Mouse (Mus musculus) heart, embryonic 14.5 days (tissue): ENCODE measurements around the gene Gemin2. TPM values are rescaled to one million over a fixed set of nuclear protein-coding genes. Genes with fewer than 3 reads are reported as not detected.
A peak's percentile ranks its signal among the peaks of the same experiment; 100 is the strongest.

Experiments
- ATAC-seq: fragments of 200-750 bp; cut with Nextera tagmentation; 2 replicates; pipeline ENCODE4 v1.8.0; 2017; ENCODE audit warnings: low read depth, moderate TSS enrichment; ENCODE audit not compliant: insufficient number of reproducible peaks, insufficient read depth, low FRiP score
- H3K27ac ChIP-seq, 2 experiments: fragments of 200-500 bp in 1 of 2; fragments of 300-500 bp in 1 of 2; sonication (generic) in 1 of 2; replicated peaks in 1 of 2; 2 replicates each; pipeline ENCODE4 v1.5.1; 2012 to 2014; ENCODE audit warnings: low read depth in 2 of 2, low read length in 2 of 2, control low read depth in 1 of 2, mild to moderate bottlenecking in 1 of 2, mixed read lengths in 1 of 2; ENCODE audit not compliant: control insufficient read depth in 1 of 2, insufficient read depth in 1 of 2
- H3K27me3 ChIP-seq: fragments of 300-500 bp; sonication (generic); 2 replicates; pipeline ENCODE4 v1.6.1; 2014; ENCODE audit warnings: mild to moderate bottlenecking, low read length, control low read depth; ENCODE audit not compliant: control insufficient read depth, insufficient read depth
- H3K36me3 ChIP-seq: fragments of 300-500 bp; sonication (generic); 2 replicates; pipeline ENCODE4 v1.6.1; 2014; ENCODE audit warnings: mild to moderate bottlenecking, control low read depth, low read length, mixed read lengths; ENCODE audit not compliant: control insufficient read depth, insufficient read depth
- H3K4me1 ChIP-seq, 2 experiments: fragments of 200-500 bp in 1 of 2; fragments of 300-500 bp in 1 of 2; sonication (generic) in 1 of 2; 2 replicates each; pipeline ENCODE4 v1.6.1; 2012 to 2014; ENCODE audit warnings: low read length in 2 of 2, control low read depth in 1 of 2, mixed read lengths in 1 of 2; ENCODE audit not compliant: control insufficient read depth in 2 of 2, insufficient read depth in 2 of 2
- H3K4me2 ChIP-seq: fragments of 300-500 bp; sonication (generic); 2 replicates; pipeline ENCODE4 v1.6.1; 2014; ENCODE audit warnings: mild to moderate bottlenecking, low read length
- H3K4me3 ChIP-seq, 2 experiments: fragments of 200-500 bp in 1 of 2; fragments of 300-500 bp in 1 of 2; sonication (generic) in 1 of 2; 2 replicates each; pipeline ENCODE4 v1.5.1; 2012 to 2014; ENCODE audit warnings: low read length in 2 of 2, mild to moderate bottlenecking in 2 of 2, control low read depth in 1 of 2, low read depth in 1 of 2, moderate library complexity in 1 of 2; ENCODE audit not compliant: control insufficient read depth in 1 of 2, insufficient read depth in 1 of 2
- H3K9ac ChIP-seq: fragments of 300-500 bp; sonication (generic); 2 replicates; pipeline ENCODE4 v1.6.1; 2014; ENCODE audit warnings: mild to moderate bottlenecking, low read length
- H3K9me3 ChIP-seq: fragments of 300-500 bp; sonication (generic); 2 replicates; pipeline ENCODE4 v1.6.1; 2016; ENCODE audit warnings: low read length, control low read depth; ENCODE audit not compliant: control insufficient read depth
- WGBS: fragments of 180-500 bp; shearing (Covaris S2); extraction: QIAGEN DNeasy Blood & Tissue Kit; methylation state at CpG from one replicate; pipeline ENCODE4 v1.1.7; 2014; 5-methylcytosine and 5-hydroxymethylcytosine counted together
- polyA plus RNA-seq: library from polyadenylated mRNA; unstranded; fragments of >200 nt; fragmentation: Nextera tagmentation; extraction: Ambion mirVana; gene quantifications from 2 replicates; pipeline ENCODE4 v1.2.1, GENCODE M21; 2014

The Gemin2 gene
- polyA plus RNA-seq, 1 experiment from 2014 or later = 19.8 TPM

DNA sequence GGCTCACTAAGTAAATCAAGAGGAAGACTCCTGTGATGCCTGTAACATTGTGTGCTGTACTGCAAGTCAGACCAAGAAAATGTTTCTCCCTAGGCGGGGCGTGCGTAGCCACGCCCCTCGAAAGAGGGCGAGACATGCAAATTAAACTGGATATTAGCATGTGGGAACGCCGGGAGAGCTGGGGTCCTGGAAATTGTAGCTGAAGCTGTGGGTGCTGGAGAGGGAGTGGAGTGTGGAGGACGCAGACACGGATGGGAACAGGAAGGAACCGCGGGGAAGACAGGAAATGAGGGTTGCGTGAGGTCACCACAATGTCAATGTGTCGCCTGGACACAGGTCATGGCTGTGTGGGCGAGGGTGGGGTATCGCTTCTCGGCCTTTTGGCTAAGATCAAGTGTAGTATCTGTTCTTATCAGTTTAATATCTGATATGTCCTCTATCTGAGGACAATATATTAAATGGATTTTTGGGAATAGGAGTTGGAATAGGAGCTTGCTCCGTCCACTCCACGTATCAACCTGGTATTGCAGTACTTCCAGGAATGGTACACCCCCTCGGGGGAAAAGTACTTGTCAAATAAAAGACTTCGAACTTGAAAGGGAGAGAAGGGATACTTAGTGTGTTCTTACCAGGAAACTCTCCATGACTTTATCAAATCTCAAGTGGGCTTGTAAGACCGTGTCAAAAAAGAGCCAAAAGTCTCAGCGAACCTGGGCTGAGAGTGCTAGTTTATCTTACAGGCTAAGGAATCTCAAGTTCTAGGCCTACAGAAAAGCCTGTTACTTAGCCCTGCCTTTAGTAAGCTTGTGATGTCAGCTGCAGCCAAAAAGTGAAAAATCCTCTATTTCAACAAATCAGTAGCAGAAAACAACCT is 27.0 kb downstream of the Gemin2 start:
- Histone ChIP-seq H3K9ac (peak overlapping the region; percentile 63), H3K4me2 (peak overlapping the region; percentile 51), H3K4me1 (peaks cover 3 to 4% of the 10 kb centered on the region in 2 experiments; a peak in 2 of 4 replicates), H3K36me3 (peaks cover 34% of the 10 kb centered on the region), H3K27ac (peak overlapping the region; percentile 82 to 93), H3K9me3 (no peaks in the 10 kb centered on the region), H3K4me3 (peak overlapping the region; percentile 10 to 28; a peak in 3 of 4 replicates), H3K27me3 (no peaks in the 10 kb centered on the region)
- 5% methylated on average over 23 of the region's 23 CpGs for WGBS
- ATAC-seq = peak; percentile 64

DNA sequence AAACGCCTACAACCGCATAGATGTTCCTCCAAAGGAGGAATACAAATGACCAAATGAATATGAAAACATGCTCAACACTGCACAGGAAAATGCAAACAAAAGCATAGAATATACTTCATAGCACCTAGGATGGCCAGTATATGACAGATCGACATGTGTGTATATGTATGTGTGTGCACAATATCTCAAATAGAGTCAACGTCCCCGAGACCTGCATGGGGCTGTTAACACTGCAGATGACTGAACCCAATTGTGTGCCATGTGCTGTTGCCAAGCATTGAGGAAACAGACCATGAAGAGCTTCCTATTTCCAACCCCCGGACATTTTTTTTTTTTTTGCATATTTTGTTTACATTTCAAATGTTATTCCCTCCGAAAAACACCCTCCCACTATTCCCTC is 27.7 kb downstream of the Gemin2 start:
- no peak overlapping the region for H3K9ac ChIP-seq
- peaks cover 40% of the 10 kb centered on the region for H3K36me3 ChIP-seq
- ATAC-seq = no peak
- no peaks in the 10 kb centered on the region for H3K9me3 ChIP-seq
- H3K27ac ChIP-seq = peak overlapping the region in 1 of 2 experiments; percentile 82; a peak in 2 of 4 replicates
- 29% methylated on average over 7 of the region's 7 CpGs for WGBS
- peaks cover 3 to 4% of the 10 kb centered on the region in 2 experiments; a peak in 2 of 4 replicates for H3K4me1 ChIP-seq
- peak overlapping the region; percentile 51; the same call in 1 of the 2 replicates for H3K4me2 ChIP-seq
- H3K4me3 ChIP-seq = no peak overlapping the region
- no peaks in the 10 kb centered on the region for H3K27me3 ChIP-seq

DNA sequence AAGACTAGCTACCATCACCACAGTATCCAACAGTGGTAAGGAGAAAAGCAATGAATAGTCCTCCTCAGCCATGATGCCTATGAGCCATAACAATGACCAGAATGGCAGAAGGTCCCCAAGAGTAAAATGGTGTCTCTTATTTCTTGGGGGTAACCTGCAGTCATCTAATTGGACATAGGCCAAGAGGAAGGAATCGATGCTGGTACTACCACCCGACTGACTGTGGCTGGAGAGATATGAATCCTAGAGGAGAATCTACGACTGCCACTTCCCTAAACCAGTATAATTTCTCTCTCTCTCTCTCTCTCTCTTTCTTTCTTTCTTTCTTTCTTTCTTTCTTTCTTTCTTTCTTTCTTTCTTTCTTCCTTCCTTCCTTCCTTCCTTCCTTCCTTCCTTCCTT is 39.3 kb downstream of the Gemin2 start:
- Histone ChIP-seq H3K4me3 (no peak overlapping the region), H3K27ac (no peak overlapping the region), H3K27me3 (no peaks in the 10 kb centered on the region), H3K4me1 (no peaks in the 10 kb centered on the region), H3K4me2 (no peak overlapping the region), H3K36me3 (peaks cover 67% of the 10 kb centered on the region), H3K9me3 (no peaks in the 10 kb centered on the region), H3K9ac (no peak overlapping the region)
- 81% methylated on average over 3 of the region's 3 CpGs for WGBS
- ATAC-seq = no peak

DNA sequence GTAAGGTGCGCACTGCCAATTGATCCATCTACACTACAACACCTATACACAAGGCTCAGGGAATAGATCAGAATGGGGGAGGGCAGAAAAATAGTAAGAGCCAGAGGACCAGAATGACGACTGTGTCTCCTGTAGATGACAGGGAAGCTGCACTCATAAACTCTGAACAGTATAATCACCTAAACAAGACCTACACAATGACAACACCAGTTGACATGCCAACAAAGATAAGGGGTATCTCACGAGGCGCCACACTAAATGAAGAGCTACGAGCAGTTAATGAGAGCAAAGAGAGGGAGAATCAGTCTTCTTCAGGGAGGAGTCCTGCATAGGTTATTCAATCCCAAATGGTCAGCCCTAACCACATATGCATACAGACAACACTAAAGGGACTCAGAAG is 40.0 kb downstream of the Gemin2 start:
- H3K9me3 ChIP-seq = no peaks in the 10 kb centered on the region
- peaks cover 61% of the 10 kb centered on the region for H3K36me3 ChIP-seq
- H3K9ac ChIP-seq = no peak overlapping the region
- WGBS = 72% methylated on average over 5 of the region's 5 CpGs
- no peak overlapping the region for H3K4me3 ChIP-seq
- no peak for ATAC-seq
- H3K27me3 ChIP-seq = no peaks in the 10 kb centered on the region
- H3K4me1 ChIP-seq = no peaks in the 10 kb centered on the region
- H3K4me2 ChIP-seq = no peak overlapping the region
- no peak overlapping the region for H3K27ac ChIP-seq

DNA sequence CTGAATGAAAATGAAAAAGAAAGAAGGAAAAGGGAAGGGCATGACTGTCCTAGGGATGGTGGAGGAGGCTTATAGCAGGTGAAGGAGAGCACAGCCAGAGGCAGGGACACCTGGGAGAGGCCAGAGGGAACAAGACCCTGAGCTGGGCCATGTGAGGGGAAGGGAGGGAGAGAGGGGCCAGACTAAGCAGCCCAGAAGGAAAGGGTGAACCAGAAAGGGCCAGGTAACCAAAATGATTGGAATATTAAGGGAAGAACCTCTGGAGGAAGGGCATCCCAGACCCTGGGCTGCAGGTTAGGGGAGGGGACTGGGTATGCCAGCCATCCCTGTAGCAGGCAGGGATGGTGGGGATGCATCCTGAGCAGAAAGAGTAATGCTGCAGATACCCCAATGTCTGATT is 40.8 kb downstream of the Gemin2 start:
- no peak for ATAC-seq
- no peak overlapping the region for H3K27ac ChIP-seq

DNA sequence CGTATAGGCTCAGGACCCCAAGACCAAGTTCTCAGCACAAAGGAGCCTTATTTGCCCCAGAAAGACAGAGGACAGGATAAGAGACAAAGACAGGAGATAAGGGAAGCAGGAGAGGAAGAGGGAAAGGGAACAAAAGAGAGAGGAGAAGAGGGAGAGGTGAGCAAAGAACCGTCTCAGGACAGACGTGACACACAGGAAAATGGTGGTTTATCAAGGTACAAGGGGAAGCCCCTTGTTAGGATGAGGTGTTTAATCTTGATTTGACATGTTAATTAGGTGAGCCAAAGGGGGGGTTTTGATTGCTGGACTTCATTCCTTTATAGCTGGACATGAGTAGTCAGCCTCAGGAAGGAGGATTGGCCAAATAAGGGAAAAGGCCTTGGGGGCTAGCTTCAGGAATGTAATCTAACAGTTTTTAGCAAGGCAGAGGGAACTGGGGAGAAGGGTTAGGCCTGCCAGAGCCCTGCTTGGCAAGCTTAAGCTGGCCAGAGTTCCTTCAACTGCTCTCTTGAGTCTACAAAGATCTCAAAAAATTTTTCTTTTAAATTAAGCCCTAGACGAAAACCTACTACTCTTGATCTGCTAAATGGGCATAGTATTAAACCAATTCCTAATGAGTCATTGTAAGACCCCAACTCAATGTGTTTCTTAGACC is 42.1 kb downstream of the Gemin2 start:
- Histone ChIP-seq H3K27me3 (no peaks in the 10 kb centered on the region), H3K36me3 (peaks cover 53% of the 10 kb centered on the region), H3K27ac (no peak overlapping the region), H3K4me2 (no peak overlapping the region), H3K9ac (no peak overlapping the region), H3K9me3 (no peaks in the 10 kb centered on the region), H3K4me3 (no peak overlapping the region), H3K4me1 (peaks cover 6 to 12% of the 10 kb centered on the region in 2 experiments; a peak in 3 of 4 replicates)
- WGBS = 70% methylated on average over 4 of the region's 4 CpGs
- no peak for ATAC-seq

More for the DNA sequence above, 40.8 kb downstream of the Gemin2 start:
- no peaks in the 10 kb centered on the region for H3K9me3 ChIP-seq
- H3K36me3 ChIP-seq = peaks cover 61% of the 10 kb centered on the region
- 0 out of 4 replicates have a peak, but pooled peaks cover 0 to under 1% of the 10 kb centered on the region in 2 experiments for H3K4me1 ChIP-seq
- no peak overlapping the region for H3K4me3 ChIP-seq
- H3K27me3 ChIP-seq = no peaks in the 10 kb centered on the region
- H3K4me2 ChIP-seq = no peak overlapping the region
- H3K9ac ChIP-seq = no peak overlapping the region

DNA sequence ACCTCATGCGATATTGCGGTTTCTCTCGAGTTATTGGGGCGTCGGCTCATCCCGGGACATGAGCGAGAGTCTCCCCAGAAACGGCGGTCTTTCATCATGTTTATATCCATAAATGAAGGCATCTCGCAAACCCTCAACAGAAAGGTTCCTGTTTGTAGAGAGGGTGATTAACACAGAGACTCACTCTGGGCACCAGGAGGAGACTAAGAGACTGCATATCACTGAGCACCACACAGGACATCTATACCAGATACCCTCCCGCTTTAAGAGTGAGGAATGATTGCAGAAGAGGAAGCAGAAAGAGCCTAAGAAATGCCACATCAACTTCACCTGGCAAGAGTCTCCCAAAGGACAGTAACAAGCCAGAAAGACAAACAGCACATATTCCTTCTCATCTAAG is 43.0 kb downstream of the Gemin2 start:
- no peaks in the 10 kb centered on the region for H3K27me3 ChIP-seq
- no peak overlapping the region for H3K9ac ChIP-seq
- no peaks in the 10 kb centered on the region for H3K9me3 ChIP-seq
- H3K4me3 ChIP-seq = no peak overlapping the region
- no peak overlapping the region for H3K4me2 ChIP-seq
- ATAC-seq = no peak
- no peak overlapping the region for H3K27ac ChIP-seq
- peaks cover 6 to 13% of the 10 kb centered on the region in 2 experiments; a peak in 3 of 4 replicates for H3K4me1 ChIP-seq
- WGBS = 95% methylated on average over 11 of the region's 11 CpGs
- peaks cover 45% of the 10 kb centered on the region for H3K36me3 ChIP-seq
